19 mouse cellular contexts compared by ENCODE assay signal in genomic region chr13:49691056-49691455, GRCm38 (mm10).
"Had no signal": no experiment of that assay in that cellular context is flagged by ENCODE, and none has a peak within 500 bp of the region (broad histone marks: within the 10 kb centered on the region; RNA-seq: fewer than 3 reads in every experiment).

No protein-coding gene starts in this region.

- H3K27me3 ChIP-seq: lung, embryonic 15.5 days; megakaryocyte, embryonic 14.5 days; midbrain, embryonic 12.5 days; neural tube, embryonic 13.5 days; neural tube, embryonic 15.5 days had no signal

- H3K27ac ChIP-seq: lung, embryonic 15.5 days; macrophage; midbrain, embryonic 12.5 days; neural tube, embryonic 13.5 days; neural tube, embryonic 15.5 days had no signal

- H3K4me3 ChIP-seq: lung, embryonic 15.5 days; megakaryocyte, embryonic 14.5 days; midbrain, embryonic 12.5 days; myocyte; neural tube, embryonic 13.5 days; neural tube, embryonic 15.5 days had no signal

- H3K9me3 ChIP-seq: lung, embryonic 15.5 days; megakaryocyte, embryonic 14.5 days; midbrain, embryonic 12.5 days; neural tube, embryonic 13.5 days; neural tube, embryonic 15.5 days had no signal

- DNase-seq: lung, adult 2 months; lung, postnatal 14 days; lung, postnatal 36 days; midbrain, embryonic 14.5 days; retina, postnatal 1 day; right cerebral cortex, adult 18-20 months; right cerebral cortex, postnatal 25 days; right cerebral cortex, postnatal 4 days; spleen, adult 18-20 months; thymus, adult 18-20 months; thymus, postnatal 14 days; thymus, postnatal 36 days had no signal

- H3K4me1 ChIP-seq: lung, embryonic 15.5 days; midbrain, embryonic 12.5 days; neural tube, embryonic 13.5 days; neural tube, embryonic 15.5 days had no signal
